Mouse (Mus musculus): ENCODE data around the gene Tmem242. TPM values are rescaled to one million over a fixed set of nuclear protein-coding genes. Genes with fewer than 3 reads are reported as not detected.

Tmem242 gene
- polyA plus RNA-seq, 1 experiment = 35.9 TPM

DNA sequence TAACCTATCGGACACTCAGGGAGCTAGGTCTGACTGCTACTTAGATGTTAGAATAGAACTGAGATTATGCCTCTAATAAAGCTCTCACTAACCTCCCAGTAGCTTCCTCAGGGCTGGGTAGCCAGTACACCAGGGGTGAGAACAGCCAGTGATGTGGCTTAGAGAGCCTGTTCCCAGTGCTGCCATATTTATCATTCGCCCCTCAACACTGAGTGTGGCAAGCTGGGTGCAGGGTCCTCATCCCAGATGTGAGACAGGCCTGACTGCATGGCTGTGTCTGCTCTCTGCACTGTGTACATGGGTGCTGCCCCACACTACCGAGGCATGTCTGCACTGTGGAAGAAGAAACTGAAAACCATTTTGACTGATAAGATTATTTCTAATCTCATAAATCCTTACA, 26.0 kb downstream of the Tmem242 start:
- TF ChIP-seq POLR2A (IDR thresholded peaks at IDR 0.05; ENCODE audit: borderline replicate concordance, extremely low read depth, insufficient read depth, insufficient read length, poor library complexity, severe bottlenecking) (no peak), CTCF (IDR thresholded peaks at IDR 0.05; ENCODE audit: borderline replicate concordance, extremely low read depth, insufficient read depth, insufficient read length) (no peak)
- no peak for DNase-seq (ENCODE audit: low read depth)

DNA sequence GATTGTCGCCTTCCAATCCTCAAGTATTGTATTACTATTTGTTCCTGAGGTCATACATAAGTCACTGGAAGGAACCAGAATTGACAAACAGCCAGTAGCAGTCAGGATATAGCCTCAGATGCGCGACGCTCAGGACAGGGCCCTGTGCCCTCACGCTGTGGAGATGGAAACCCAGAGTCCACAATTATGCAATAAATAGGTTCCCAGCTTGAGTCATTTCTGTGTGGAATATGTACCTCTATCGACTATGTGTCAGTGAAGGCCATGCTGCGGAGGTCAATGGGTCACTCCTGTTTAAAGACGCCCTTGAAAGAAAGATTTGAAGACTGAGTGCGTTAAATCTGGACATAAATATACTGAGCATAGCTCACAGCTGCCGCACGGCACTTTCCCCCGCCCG, 26.7 kb downstream of the Tmem242 start:
- no peak for TF ChIP-seq POLR2A (IDR thresholded peaks at IDR 0.05; ENCODE audit: borderline replicate concordance, extremely low read depth, insufficient read depth, insufficient read length, poor library complexity, severe bottlenecking)
- TF ChIP-seq CTCF (IDR thresholded peaks at IDR 0.05; ENCODE audit: borderline replicate concordance, extremely low read depth, insufficient read depth, insufficient read length) = no peak
- DNase-seq (ENCODE audit: low read depth) = no peak

DNA sequence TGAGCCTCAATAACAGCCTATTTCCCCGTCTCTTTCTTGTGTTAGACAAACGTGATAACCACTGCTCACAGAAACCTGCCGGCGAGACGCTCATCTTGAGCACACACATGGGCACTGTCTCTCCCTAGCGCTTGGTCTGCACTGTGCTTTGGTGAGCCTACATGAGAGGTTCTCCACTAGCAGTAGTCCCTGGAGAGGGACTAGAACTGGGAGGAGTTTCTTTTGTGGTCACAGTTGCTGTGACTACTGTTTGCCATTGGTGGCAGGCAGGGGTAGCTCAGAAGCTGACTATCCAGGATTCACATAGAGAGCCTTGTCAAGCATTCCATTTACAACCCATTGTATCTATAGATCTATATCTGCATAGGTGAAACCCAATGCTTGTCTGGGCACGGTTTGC, 27.3 kb downstream of the Tmem242 start:
- TF ChIP-seq POLR2A (IDR thresholded peaks at IDR 0.05; ENCODE audit: borderline replicate concordance, extremely low read depth, insufficient read depth, insufficient read length, poor library complexity, severe bottlenecking) = no peak
- no peak for TF ChIP-seq CTCF (IDR thresholded peaks at IDR 0.05; ENCODE audit: borderline replicate concordance, extremely low read depth, insufficient read depth, insufficient read length)
- no peak for DNase-seq (ENCODE audit: low read depth)

DNA sequence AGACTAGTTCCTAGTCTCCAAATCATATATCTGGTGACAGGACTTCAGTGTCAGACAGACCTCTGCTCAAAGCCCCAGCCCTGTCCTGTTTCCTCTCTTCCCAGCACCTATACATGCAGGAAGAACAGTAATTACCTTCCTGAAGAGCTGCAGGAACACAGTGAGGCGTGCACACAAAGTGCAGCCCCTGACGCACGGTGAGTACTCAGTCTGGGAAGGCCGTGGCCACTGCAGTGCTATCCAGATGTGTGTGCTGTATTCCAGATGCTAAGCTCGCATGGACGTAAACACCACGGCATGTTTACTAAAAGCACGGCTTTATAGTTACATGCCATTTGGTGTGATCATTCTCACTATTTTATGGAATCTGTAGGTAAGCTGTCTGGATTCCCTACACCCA, 27.8 kb downstream of the Tmem242 start:
- no peak for DNase-seq (ENCODE audit: low read depth)
- TF ChIP-seq POLR2A (IDR thresholded peaks at IDR 0.05; ENCODE audit: borderline replicate concordance, extremely low read depth, insufficient read depth, insufficient read length, poor library complexity, severe bottlenecking) (no peak), CTCF (IDR thresholded peaks at IDR 0.05; ENCODE audit: borderline replicate concordance, extremely low read depth, insufficient read depth, insufficient read length) (no peak)

DNA sequence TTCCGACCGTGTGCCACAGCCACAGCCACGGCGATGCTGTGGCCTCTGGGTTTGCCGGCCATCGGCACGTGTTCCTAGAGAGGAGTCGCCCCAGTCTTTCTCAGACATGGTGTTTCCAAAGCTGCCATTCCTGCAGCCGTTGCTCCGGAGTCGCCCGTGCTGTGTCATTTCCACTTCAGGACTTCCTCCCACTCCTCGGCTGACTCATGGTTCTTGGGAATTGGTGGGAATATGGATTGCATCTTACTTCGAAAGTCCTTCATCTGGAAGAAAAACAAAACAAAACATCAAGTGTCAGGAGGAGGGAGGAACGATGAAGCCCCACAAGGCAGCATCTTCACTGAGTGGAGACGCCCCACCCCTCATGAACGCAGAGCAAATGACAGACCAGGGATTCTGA, 28.9 kb downstream of the Tmem242 start:
- DNase-seq (ENCODE audit: low read depth) = no peak
- TF ChIP-seq POLR2A (IDR thresholded peaks at IDR 0.05; ENCODE audit: borderline replicate concordance, extremely low read depth, insufficient read depth, insufficient read length, poor library complexity, severe bottlenecking) (no peak), CTCF (IDR thresholded peaks at IDR 0.05; ENCODE audit: borderline replicate concordance, extremely low read depth, insufficient read depth, insufficient read length) (no peak)

DNA sequence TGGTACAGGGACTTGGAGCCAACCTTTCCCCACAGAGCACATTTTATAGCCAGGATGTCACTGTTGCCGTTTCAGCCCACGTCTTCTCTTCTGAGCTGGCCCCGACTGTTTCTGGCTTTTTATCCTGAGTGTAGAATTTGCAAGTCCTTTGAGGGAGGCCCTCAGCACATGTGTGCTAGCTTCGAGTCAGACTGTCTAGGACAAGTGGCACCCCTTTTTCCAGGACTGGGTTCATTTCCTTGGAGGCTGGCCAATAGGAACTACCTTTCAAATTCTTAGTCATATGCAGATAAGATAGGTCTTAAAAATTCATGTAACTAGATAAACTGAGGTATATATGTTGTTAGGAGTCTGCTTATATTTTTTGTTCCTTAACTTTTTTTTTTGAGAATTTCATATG, 29.7 kb downstream of the Tmem242 start:
- no peak for DNase-seq (ENCODE audit: low read depth)
- TF ChIP-seq CTCF (IDR thresholded peaks at IDR 0.05; ENCODE audit: borderline replicate concordance, extremely low read depth, insufficient read depth, insufficient read length) (no peak), POLR2A (IDR thresholded peaks at IDR 0.05; ENCODE audit: borderline replicate concordance, extremely low read depth, insufficient read depth, insufficient read length, poor library complexity, severe bottlenecking) (no peak)

DNA sequence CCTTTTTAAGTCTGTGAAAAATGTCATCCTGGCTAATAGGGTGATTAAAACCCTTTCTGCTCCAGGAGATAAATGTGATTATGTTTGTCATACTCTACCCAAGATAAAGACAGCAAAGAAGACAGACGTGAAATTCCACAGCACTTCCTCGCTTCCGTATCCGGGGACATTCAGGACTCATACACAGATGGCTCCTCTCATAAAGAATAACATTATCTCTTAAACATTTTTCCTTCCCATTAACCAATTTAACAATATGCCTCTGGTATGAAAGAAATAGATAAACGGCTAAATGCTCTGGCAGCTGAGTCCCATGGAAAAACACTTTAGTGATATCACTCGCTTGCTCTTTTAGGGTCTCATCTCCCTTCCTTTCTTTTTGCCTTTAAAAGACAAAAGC, 33.0 kb downstream of the Tmem242 start:
- DNase-seq (ENCODE audit: low read depth) = peak; percentile 42
- TF ChIP-seq POLR2A (IDR thresholded peaks at IDR 0.05; ENCODE audit: borderline replicate concordance, extremely low read depth, insufficient read depth, insufficient read length, poor library complexity, severe bottlenecking) (no peak), CTCF (IDR thresholded peaks at IDR 0.05; ENCODE audit: borderline replicate concordance, extremely low read depth, insufficient read depth, insufficient read length) (no peak)

DNA sequence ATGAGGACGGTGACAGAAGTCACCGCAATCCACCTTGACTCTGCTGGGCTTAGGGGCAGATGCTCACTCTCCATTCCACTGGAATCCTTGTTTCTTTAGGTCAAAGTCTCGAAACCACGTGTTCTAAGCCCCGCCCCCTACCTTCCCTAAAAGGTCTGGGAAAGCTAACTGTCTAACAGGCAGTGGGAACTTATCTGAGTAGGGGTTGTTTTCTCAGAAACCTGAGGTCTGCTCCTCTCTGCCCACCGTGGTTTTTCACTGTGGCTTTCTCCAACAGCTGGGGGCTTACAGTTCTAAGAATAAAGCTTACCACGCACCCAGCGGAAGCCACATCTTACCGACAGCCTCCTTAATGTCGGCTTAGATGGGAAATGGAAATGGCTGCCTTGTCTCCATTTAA, 33.5 kb downstream of the Tmem242 start:
- no peak for TF ChIP-seq CTCF (IDR thresholded peaks at IDR 0.05; ENCODE audit: borderline replicate concordance, extremely low read depth, insufficient read depth, insufficient read length)
- no peak for TF ChIP-seq POLR2A (IDR thresholded peaks at IDR 0.05; ENCODE audit: borderline replicate concordance, extremely low read depth, insufficient read depth, insufficient read length, poor library complexity, severe bottlenecking)
- no peak for DNase-seq (ENCODE audit: low read depth)

DNA sequence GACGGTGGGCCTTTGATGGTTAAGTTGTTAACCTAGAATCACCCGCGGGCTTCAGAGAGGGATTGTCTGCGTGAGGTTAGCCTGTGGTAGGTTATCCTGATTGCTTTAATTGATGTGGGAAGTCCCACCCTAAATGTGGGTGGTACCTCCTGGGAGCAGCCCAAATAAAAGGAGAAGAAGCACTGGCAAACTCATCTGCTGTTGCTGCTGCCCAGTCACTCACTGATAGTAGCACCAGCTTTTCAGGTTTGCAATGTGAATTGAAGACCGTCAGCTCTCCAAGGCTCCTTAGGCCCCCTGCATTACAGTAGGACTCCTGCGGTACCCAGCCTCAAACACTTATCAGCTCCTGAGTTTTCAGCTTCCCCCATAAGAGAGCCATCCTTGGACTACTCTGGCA, 36.2 kb downstream of the Tmem242 start:
- TF ChIP-seq POLR2A (IDR thresholded peaks at IDR 0.05; ENCODE audit: borderline replicate concordance, extremely low read depth, insufficient read depth, insufficient read length, poor library complexity, severe bottlenecking) (no peak), CTCF (IDR thresholded peaks at IDR 0.05; ENCODE audit: borderline replicate concordance, extremely low read depth, insufficient read depth, insufficient read length) (no peak)
- DNase-seq (ENCODE audit: low read depth) = no peak

DNA sequence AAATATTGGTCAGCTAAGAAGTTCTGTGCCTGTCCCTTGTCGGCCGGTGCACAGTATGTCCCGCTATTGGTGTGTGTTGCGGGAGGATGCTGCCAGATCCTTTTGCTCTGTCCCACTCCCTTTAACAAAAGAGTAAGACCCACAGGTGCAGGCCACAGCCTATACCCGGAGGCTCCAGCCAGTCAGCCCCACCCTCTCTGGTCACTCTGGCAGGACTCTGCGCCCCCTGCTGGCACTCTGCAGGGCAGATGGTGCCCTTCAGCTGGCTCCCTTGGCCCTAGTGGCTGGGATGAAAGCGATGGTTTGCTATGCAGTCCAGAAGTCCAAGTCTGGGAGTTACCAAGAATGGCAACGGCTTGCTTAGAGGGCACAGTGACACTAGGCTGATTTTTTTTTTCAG, 37.4 kb downstream of the Tmem242 start:
- TF ChIP-seq CTCF (IDR thresholded peaks at IDR 0.05; ENCODE audit: borderline replicate concordance, extremely low read depth, insufficient read depth, insufficient read length) (peak; percentile 78), POLR2A (IDR thresholded peaks at IDR 0.05; ENCODE audit: borderline replicate concordance, extremely low read depth, insufficient read depth, insufficient read length, poor library complexity, severe bottlenecking) (no peak)
- DNase-seq (ENCODE audit: low read depth) = peak; percentile 63

DNA sequence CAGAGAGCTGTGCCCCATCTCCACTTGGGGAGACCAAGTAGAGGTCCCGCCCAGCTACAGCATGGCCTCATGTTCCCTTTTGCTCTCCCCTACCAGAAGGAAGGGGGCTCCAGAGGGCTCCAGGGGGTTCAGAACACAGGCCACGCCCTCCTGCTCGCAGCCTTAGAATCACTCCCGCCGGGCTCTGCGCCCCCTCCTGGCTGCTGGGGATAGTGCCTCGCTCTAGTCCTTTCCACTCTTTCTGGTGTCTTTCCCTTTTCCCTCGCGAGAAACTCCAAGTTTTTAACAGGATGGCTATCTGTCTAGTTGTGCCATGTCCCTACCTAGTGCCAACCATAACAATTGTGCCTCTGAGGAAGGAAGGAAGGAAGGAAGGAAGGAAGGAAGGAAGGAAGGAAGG, 38.0 kb downstream of the Tmem242 start:
- TF ChIP-seq CTCF (IDR thresholded peaks at IDR 0.05; ENCODE audit: borderline replicate concordance, extremely low read depth, insufficient read depth, insufficient read length) (peak; percentile 86), POLR2A (IDR thresholded peaks at IDR 0.05; ENCODE audit: borderline replicate concordance, extremely low read depth, insufficient read depth, insufficient read length, poor library complexity, severe bottlenecking) (no peak)
- DNase-seq (ENCODE audit: low read depth) = peak; percentile 56

DNA sequence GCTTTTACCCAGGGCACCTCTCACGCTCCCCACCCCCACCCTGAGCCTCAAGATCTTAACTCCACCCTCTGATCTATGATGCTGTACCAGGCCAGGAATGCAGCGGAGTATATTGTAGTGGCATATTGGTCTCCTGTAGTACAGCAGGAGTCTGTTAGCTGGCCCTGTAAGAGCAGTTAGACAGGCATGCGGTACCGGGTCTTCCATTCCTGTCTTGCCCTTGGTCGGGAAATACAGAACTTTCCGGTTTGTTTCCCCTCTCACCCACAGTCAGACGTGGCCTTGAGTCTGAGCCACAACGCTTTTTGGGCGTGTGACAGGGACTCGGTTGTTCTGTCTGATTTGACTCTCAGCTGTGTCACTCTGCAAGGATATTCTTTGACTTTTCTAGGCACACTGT, 38.8 kb downstream of the Tmem242 start:
- no peak for DNase-seq (ENCODE audit: low read depth)
- TF ChIP-seq POLR2A (IDR thresholded peaks at IDR 0.05; ENCODE audit: borderline replicate concordance, extremely low read depth, insufficient read depth, insufficient read length, poor library complexity, severe bottlenecking) (no peak), CTCF (IDR thresholded peaks at IDR 0.05; ENCODE audit: borderline replicate concordance, extremely low read depth, insufficient read depth, insufficient read length) (no peak)
